Mouse (Mus musculus) activated CD4-positive, CD25-positive, alpha-beta regulatory T cell (primary cell): ENCODE data around the gene Ndufb10. TPM values are rescaled to one million over a fixed set of nuclear protein-coding genes. Genes with fewer than 3 reads are reported as not detected.

Source experiments
- polyA plus RNA-seq, 2 experiments: library from polyadenylated mRNA; unstranded; fragments of 100-300 nt; shearing (Covaris generic); gene quantifications; one replicate each; pipeline ENCODE4 v1.2.1; 2017

The Ndufb10 gene
- polyA plus RNA-seq, result 100 to 1,000 TPM; 191 to 287 TPM

DNA sequence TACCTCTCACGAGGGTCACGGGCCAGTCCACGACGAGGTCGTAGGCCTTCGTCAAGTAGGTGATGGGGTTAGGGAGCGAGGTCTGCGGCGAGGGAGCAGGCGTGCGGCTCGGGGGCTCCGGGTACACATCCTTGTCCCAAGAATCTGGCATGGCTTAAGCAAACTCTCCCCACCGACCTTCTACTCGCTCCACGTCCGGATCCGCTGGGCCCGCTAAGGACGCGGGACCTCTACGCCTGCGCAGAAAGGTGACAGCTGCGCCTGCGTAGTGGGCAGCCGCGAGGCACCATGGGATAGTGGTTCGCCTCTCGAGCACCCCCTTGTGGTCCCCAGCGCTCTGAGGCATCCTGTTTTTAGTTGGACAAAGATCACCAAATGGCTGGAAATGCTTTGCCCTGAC lies at the start of gene Ndufb10:
Ndufb10 (minus strand) TSS at position 295 of the 400 bp plus-strand sequence.

DNA sequence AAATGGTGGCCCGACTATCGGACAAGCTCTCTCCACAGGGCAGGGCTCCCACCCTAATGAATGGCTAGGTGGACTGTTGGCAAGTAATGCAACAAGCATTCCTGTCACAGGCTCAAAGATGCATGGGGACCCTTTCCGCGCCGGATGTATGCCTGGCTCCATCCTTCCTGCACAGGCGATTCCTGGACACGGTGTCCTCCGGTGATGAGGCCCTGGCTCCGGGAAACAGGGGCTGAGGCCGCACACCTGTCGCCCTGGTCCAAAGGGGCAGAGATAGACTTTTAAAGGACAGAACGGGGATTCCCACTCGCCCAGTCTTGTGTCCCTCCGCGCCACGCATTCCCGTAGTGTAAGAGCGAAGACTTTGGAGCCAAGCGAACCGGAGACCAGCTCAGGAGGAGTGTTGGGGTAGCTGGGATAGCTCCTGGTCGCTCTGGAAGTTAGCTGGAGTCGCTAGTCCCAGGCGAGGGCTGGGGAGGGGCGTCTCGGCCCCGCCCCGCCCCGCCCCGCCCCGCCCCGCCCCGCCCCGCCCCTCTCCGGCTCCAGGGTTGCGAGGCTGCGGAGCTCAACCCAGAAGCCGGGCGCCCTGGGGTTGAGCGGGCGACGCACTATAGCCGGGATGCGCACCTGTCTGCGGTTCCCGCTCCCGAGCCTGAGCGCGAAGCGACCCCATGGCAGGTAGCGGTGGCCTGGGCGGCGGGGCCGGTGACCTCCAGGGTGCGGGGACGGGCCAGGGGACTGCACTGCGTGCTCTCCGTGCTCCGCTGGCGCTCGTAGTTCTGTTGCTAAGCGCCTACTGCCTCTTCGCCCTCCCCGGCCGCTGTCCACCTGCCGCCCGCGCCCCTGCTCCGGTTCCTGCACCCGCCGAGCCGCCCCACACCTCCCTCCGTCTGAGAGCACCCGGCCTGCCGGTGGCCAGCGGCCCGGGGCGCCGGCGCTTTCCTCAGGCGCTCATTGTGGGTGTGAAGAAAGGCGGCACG lies 28.4 kb upstream of the Ndufb10 start, which contains the start of gene Hs3st6:
Hs3st6 (plus strand) TSS at position 574 of the 980 bp plus-strand sequence.

DNA sequence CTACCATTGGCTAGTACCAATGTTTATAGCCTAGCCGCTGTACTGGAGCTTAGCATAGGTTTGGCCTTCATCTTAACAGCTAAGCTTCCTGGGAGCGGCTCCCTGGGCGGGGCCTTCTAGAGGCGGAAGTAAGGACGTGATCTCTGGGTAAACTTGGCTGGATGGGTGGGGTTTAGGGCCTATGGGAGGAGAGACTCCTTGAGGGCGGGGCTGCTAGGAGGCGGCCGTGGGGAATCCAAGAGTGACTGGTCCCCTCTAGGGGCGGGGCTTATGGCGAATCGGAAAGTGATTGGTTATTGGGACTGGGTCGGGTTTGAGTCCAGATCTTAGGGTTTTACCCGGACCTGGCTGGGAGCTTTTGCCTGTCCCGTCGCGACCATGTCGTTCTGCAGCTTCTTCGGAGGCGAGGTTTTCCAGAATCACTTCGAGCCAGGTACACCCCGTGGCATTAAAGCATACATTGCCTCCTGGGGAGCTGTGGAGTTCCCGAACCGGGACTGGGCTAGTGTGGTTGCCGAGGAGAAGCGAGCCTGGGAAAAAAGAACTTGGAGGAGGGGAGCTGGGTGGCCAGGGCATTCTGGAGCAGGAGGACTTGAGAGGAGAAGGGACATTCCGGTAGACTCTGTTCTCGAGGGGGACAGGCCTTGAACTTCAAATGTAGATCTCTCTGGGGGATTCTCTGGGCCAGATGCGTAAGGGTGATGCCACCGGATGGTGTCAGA lies 12.2 kb upstream of the Ndufb10 start, which contains the start of gene Msrb1:
Msrb1 (plus strand) TSS at position 313 of the 722 bp plus-strand sequence.

DNA sequence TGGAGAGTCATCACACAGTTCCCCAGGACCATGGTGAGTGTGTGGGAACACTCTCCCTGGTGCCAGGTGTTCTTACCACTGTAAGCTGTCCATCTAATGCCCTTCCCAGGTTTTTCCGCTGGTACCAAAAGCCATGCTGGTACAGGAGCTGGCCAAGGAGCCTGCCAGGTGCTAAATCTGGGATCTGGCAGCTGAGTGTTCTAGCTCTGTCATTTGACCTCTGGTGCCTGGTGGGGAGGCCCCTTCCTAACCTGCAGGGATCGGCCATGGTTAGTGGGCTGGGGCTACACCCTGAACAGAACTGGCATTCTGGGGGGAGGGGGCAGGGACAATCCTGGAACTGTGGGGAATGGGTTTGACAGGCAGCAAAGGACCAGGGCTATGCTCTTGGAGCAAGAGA lies 3.3 kb upstream of the Ndufb10 start, which contains the start of gene Rpl3l:
Rpl3l (plus strand) TSS at position 203 of the 400 bp plus-strand sequence.

DNA sequence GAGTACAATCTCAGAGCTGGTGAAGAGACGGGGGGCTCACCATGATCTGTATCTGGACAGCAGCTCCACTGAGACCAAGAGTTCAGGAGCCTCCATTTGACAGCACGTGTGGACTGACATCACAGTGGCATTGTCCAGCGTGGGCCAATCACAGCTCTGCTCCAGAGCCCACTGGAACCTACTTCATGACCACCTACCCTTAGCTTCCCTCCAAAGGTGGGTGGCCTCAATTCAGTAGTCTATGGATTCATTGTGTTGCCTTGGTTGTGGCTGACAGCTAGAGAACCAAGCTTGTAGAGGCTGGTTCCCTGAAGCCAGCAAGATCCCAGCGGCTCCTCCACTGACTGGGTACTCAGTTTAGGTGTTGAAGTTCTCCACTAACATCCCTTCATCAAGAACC lies 6.3 kb downstream of the Ndufb10 start, which contains the start of the genes Rnf151 and Rps2:
Rnf151 (minus strand) TSS at position 121 of the 400 bp plus-strand sequence.
Rps2 (plus strand) TSS at position 174 of the 400 bp plus-strand sequence.

DNA sequence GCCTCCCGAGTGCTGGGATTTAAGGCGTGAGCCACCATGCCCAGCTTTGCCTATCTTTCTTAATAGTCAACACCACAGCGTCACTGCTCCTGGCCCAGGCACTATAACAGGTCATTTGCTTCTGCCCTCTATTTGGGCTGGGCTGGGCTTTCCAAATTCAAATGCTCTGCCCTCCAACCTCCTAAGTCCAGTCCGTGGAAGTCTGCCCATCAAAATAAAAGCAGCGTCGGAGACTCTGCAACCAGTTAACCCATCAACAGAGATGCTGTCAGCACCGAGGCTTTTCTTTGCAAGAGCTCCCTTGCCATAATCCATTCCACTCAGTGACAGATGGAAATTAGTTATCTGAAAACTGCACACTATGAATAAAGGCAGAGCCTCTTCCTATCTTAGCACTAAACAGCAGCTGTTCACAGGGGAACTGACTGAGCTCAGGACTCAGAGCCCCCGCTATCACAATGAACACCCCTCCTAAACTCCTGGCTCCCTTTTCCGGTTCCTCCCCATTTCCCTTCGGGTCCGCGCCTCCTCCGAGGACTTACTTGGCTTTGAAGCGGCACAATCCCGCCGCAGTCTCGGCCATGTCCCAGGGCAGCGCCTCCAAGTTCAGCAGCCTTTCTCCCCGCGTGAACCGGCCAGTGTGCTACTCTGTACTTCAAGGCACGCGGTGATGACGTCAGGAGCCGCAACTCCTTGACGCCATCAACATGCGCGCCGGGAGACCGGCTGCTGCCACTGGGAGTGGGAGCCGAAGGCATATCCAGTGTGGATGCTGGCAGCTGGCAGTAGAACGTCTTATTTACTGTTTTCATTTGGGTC lies 17.1 kb downstream of the Ndufb10 start, which contains the start of gene Tbl3:
Tbl3 (minus strand) TSS at position 679 of the 819 bp plus-strand sequence.

DNA sequence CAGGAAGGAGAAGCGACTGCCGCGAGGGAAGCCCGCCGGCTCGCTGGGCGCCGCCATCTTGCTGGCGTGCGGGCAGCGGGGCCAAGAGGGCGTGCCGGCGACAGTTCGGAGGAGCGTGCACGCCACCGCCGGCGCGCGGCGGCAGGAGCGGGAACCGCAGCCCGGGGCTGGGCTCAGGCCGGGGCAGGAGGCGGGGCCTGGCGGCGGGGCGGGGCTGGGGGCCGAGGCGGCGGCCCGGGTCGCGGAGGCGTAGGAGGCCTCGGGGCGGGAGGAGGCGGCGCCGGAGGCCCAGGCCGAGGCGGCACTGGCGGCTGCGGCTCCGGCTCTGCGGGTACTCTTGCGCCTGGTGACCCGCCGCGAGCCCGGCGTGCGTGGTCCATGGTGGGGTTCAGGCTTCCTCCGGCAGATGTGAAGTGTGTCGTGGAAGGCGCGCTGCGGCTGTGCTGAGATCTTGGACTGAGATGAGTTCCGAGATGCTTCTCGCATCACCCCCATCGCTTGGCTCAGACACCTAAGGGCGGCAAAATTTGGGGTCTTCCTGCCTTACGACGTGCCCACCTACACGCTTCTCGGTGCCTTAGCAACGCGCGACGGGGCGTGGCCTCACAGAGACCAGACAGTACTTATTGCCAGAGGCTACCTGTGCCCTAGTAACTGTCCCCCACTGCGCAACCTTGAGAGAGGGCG lies 28.1 kb downstream of the Ndufb10 start, which contains the start of the genes Gfer and Noxo1:
Gfer (minus strand) TSS at position 146 of the 687 bp plus-strand sequence.
Noxo1 (plus strand) TSS at position 224 of the 687 bp plus-strand sequence.

DNA sequence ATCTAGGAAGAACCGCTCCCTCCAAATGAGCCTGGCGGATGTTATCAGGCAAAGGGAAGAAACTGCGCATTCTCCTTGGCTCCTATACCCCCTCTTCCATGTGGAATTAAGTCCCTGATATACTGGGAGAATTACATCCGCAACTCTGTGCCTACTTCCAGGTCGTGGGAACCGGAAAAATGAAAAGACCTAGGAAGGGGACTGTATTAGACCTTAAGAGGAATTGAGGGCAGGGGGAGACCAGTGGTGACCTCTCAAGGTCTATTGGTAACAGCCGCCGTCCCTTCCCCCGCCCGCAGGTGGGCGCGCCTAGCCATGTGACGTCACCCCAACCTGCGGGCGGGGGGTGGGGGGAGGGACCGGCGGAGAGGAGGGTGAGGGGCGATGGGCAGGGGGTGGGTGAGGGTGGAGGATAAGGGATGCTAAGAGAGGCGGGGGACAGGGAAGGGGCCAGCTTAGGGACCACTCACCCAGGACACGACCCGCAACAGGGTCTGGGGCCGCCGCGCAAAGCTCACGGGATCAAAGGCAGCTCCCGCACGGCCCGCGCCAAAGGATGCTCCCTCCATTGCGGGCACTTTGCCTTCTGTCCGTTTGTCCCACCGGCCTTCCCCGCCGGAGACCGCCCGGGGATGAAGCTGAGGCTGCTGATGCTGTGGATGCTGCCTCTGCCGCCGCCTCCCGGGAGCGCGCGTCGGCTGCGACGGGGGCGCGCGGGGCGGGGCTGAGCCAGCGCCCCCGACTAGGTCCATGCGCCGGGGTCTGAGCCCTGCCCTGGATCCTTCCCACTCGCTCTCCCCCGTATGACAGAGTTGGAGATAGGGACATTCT lies 34.8 kb downstream of the Ndufb10 start, which contains the start of gene Syngr3:
Syngr3 (minus strand) TSS at position 705 of the 831 bp plus-strand sequence.

Other genes starting within 250 kb of the Ndufb10 start
- gene Mlst8, start 245.4 kb downstream of the Ndufb10 start, polyA plus RNA-seq, result 10 to 100 TPM; 21.0 to 27.6 TPM
- under 1 TPM; 0.12 to 0.76 TPM for gene Caskin1, start 235.9 kb downstream of the Ndufb10 start, polyA plus RNA-seq
- 10 to 100 TPM; 64.2 to 74.9 TPM for gene Traf7, start 196.5 kb downstream of the Ndufb10 start, polyA plus RNA-seq
- gene Rab26, start 190.3 kb downstream of the Ndufb10 start, polyA plus RNA-seq, result 10 to 100 TPM in 1 of 2 experiments, 1 to 10 TPM in 1; 6.7 to 13.8 TPM
- 10 to 100 TPM; 25.4 to 40.3 TPM for gene Pkd1, start 174.6 kb downstream of the Ndufb10 start, polyA plus RNA-seq
- 10 to 100 TPM; 29.8 to 34.8 TPM for gene Tsc2, start 91.8 kb downstream of the Ndufb10 start, polyA plus RNA-seq
- gene Nthl1, start 91.8 kb downstream of the Ndufb10 start, polyA plus RNA-seq, result 1 to 10 TPM; 3.1 to 6.3 TPM
- under 1 TPM in 1 of 2 experiments, not detected in 1; 0.45 TPM for gene Slc9a3r2, start 74.2 kb downstream of the Ndufb10 start, polyA plus RNA-seq
- under 1 TPM in 1 of 2 experiments, not detected in 1; 0.35 TPM for gene Npw, start 66.0 kb downstream of the Ndufb10 start, polyA plus RNA-seq
- gene Zfp598, start 54.8 kb downstream of the Ndufb10 start, polyA plus RNA-seq, result 10 to 100 TPM; 14.7 to 16.2 TPM
- 1 to 10 TPM in 1 of 2 experiments, under 1 TPM in 1; 0.92 to 1.0 TPM for gene Syngr3, start 34.5 kb downstream of the Ndufb10 start, polyA plus RNA-seq
- gene Gfer, start 28.3 kb downstream of the Ndufb10 start, polyA plus RNA-seq, result 10 to 100 TPM; 34.1 to 41.6 TPM
- 1 to 10 TPM; 1.3 to 1.4 TPM for gene Noxo1, start 28.2 kb downstream of the Ndufb10 start, polyA plus RNA-seq
- gene Tbl3, start 16.8 kb downstream of the Ndufb10 start, polyA plus RNA-seq, result 10 to 100 TPM; 50.5 to 56.8 TPM
- under 1 TPM; 0.18 to 0.50 TPM for gene Rnf151, start 6.4 kb downstream of the Ndufb10 start, polyA plus RNA-seq
- gene Rps2, start 6.4 kb downstream of the Ndufb10 start, polyA plus RNA-seq, result 1,000 to 10,000 TPM in 1 of 2 experiments, 100 to 1,000 TPM in 1; 636 to 1,022 TPM
- gene Rpl3l, start 3.3 kb upstream of the Ndufb10 start, polyA plus RNA-seq, result under 1 TPM; 0.16 to 0.18 TPM
- gene Msrb1, start 12.2 kb upstream of the Ndufb10 start, polyA plus RNA-seq, result 10 to 100 TPM; 20.5 to 22.6 TPM
- not detected for gene Hs3st6, start 28.5 kb upstream of the Ndufb10 start, polyA plus RNA-seq
- not detected for gene Meiob, start 79.8 kb upstream of the Ndufb10 start, polyA plus RNA-seq
- gene Hagh, start 115.7 kb upstream of the Ndufb10 start, polyA plus RNA-seq, result 10 to 100 TPM; 31.4 to 43.7 TPM
- gene Fahd1, start 125.9 kb upstream of the Ndufb10 start, polyA plus RNA-seq, result 1 to 10 TPM; 2.1 to 2.5 TPM
- not detected for gene Igfals, start 141.5 kb upstream of the Ndufb10 start, polyA plus RNA-seq
- gene Nubp2, start 161.9 kb upstream of the Ndufb10 start, polyA plus RNA-seq, result 100 to 1,000 TPM; 110 to 137 TPM
- 10 to 100 TPM; 55.8 to 76.0 TPM for gene Spsb3, start 162.2 kb upstream of the Ndufb10 start, polyA plus RNA-seq
- 10 to 100 TPM; 35.1 to 39.1 TPM for gene Eme2, start 170.6 kb upstream of the Ndufb10 start, polyA plus RNA-seq
- 100 to 1,000 TPM in 1 of 2 experiments, 10 to 100 TPM in 1; 86.5 to 135 TPM for gene Mrps34, start 170.6 kb upstream of the Ndufb10 start, polyA plus RNA-seq
- gene Nme3, start 172.0 kb upstream of the Ndufb10 start, polyA plus RNA-seq, result 10 to 100 TPM; 51.3 to 58.1 TPM
- 10 to 100 TPM; 30.5 to 33.8 TPM for gene Mapk8ip3, start 212.5 kb upstream of the Ndufb10 start, polyA plus RNA-seq
- gene Jpt2, start 236.2 kb upstream of the Ndufb10 start, polyA plus RNA-seq, result 10 to 100 TPM; 29.2 to 35.8 TPM